Mouse (Mus musculus) limb, embryonic 12.5 days (tissue): ENCODE results near the gene Ikbkg. TPM values are rescaled to one million over a fixed set of nuclear protein-coding genes. Genes with fewer than 3 reads are reported as not detected.
"Not testable (repeated sequence)": the region's sequence is repeated elsewhere in the genome, so short reads cannot be mapped to it uniquely, and the experiment has no call there.

Experiments
- ATAC-seq: fragments of 200-750 bp; cut with Nextera tagmentation; 2 replicates; pipeline ENCODE4 v1.8.0; 2017; ENCODE audit warnings: low read depth, moderate TSS enrichment; ENCODE audit not compliant: insufficient number of reproducible peaks, insufficient read depth, low FRiP score, low TSS enrichment
- H3K27ac ChIP-seq: fragments of 300-500 bp; sonication (generic); 2 replicates; pipeline ENCODE4 v1.5.1; 2016; ENCODE audit warnings: mild to moderate bottlenecking, moderate library complexity
- H3K27me3 ChIP-seq: fragments of 300-500 bp; sonication (generic); 2 replicates; pipeline ENCODE4 v1.6.1; 2016; ENCODE audit warnings: mild to moderate bottlenecking, moderate library complexity
- H3K36me3 ChIP-seq: fragments of 300-500 bp; sonication (generic); 2 replicates; pipeline ENCODE4 v1.6.1; 2016; ENCODE audit warnings: mild to moderate bottlenecking, moderate library complexity
- H3K4me1 ChIP-seq: fragments of 300-500 bp; sonication (generic); replicated peaks from 2 replicates; pipeline ENCODE4 v1.6.1; 2016
- H3K4me2 ChIP-seq: fragments of 300-500 bp; sonication (generic); 2 replicates; pipeline ENCODE4 v1.6.1; 2016; ENCODE audit warnings: mild to moderate bottlenecking, moderate library complexity
- H3K4me3 ChIP-seq: fragments of 300-500 bp; sonication (generic); replicated peaks from 2 replicates; pipeline ENCODE4 v1.5.1; 2016; ENCODE audit warnings: mild to moderate bottlenecking
- H3K9ac ChIP-seq: fragments of 300-500 bp; sonication (generic); replicated peaks from 2 replicates; pipeline ENCODE4 v1.6.1; 2016; ENCODE audit warnings: mild to moderate bottlenecking, moderate library complexity
- H3K9me3 ChIP-seq: fragments of 300-500 bp; sonication (generic); 2 replicates; pipeline ENCODE4 v1.6.1; 2016; ENCODE audit warnings: mild to moderate bottlenecking, moderate library complexity
- WGBS: fragments of 180-500 bp; shearing (Covaris S2); methylation state at CpG from one replicate; pipeline ENCODE4 v1.1.7; 2016; 5-methylcytosine and 5-hydroxymethylcytosine counted together
- polyA plus RNA-seq: library from polyadenylated mRNA; unstranded; fragments of >200 nt; fragmentation: Nextera tagmentation; extraction: Ambion mirVana; gene quantifications from 2 replicates; pipeline ENCODE4 v1.2.1, GENCODE M21; 2016

Ikbkg gene
- polyA plus RNA-seq, result 22.1 and 22.3 TPM in 2 replicates

GRCm38 (mm10) chrX:74392535-74393443 is at the start of gene Ikbkg, which contains the start of gene Fam3a:
Gene Ikbkg (plus strand): TSS chrX:74393290.
Gene Fam3a (minus strand): TSS chrX:74393272.
- no peaks in the 10 kb centered on the region for H3K9me3 ChIP-seq
- H3K4me1 ChIP-seq, result 0 out of 2 replicates have a peak, but pooled peaks cover 2% of the 10 kb centered on the region
- ATAC-seq, result peak; percentile 100
- H3K36me3 ChIP-seq, result no peaks in the 10 kb centered on the region
- H3K4me2 ChIP-seq, result peak within 1 kb of the TSS; percentile 60
- peak within 1 kb of the TSS; percentile 86 for H3K27ac ChIP-seq
- H3K4me3 ChIP-seq, result peak within 1 kb of the TSS; percentile 51
- H3K9ac ChIP-seq, result peak within 1 kb of the TSS; percentile 78
- no peaks in the 10 kb centered on the region for H3K27me3 ChIP-seq
- 15% methylated on average over 30 of the region's 30 CpGs for WGBS

GRCm38 (mm10) chrX:74352645-74353466 is 40.2 kb upstream of the Ikbkg start:
- peak overlapping the region; percentile 57 for H3K4me2 ChIP-seq
- ATAC-seq, result no peak; the same call in 1 of the 2 replicates
- H3K4me3 ChIP-seq, result peak overlapping the region; percentile 49
- peak overlapping the region; percentile 66 for H3K9ac ChIP-seq
- no peaks in the 10 kb centered on the region for H3K27me3 ChIP-seq
- H3K27ac ChIP-seq, result peak overlapping the region; percentile 56; the same call in 1 of the 2 replicates
- no peaks in the 10 kb centered on the region for H3K4me1 ChIP-seq
- H3K9me3 ChIP-seq, result no peaks in the 10 kb centered on the region
- 25% methylated on average over 13 of the region's 13 CpGs for WGBS
- H3K36me3 ChIP-seq, result no peaks in the 10 kb centered on the region

GRCm38 (mm10) chrX:74353467-74353770 is 39.7 kb upstream of the Ikbkg start, which contains the start of gene Lage3:
Gene Lage3 (minus strand): TSS chrX:74353618.
- Histone ChIP-seq H3K4me1 (no peaks in the 10 kb centered on the region), H3K9ac (peak within 1 kb of the TSS; percentile 66), H3K27ac (peak within 1 kb of the TSS; percentile 56; the same call in 1 of the 2 replicates), H3K4me3 (peak within 1 kb of the TSS; percentile 49), H3K9me3 (no peaks in the 10 kb centered on the region), H3K27me3 (no peaks in the 10 kb centered on the region), H3K36me3 (no peaks in the 10 kb centered on the region), H3K4me2 (peak within 1 kb of the TSS; percentile 57)
- 10% methylated on average over 15 of the region's 22 CpGs for WGBS
- peak; percentile 31; the same call in 1 of the 2 replicates for ATAC-seq

- H3K27me3 ChIP-seq, H3K9me3 ChIP-seq, ATAC-seq, H3K36me3 ChIP-seq, H3K4me3 ChIP-seq, H3K9ac ChIP-seq, H3K4me1 ChIP-seq, H3K4me2 ChIP-seq, H3K27ac ChIP-seq: not testable (repeated sequence)
- 83% methylated on average over 3 of the region's 3 CpGs for WGBS
These were observed 36.0 kb upstream of the Ikbkg start for GRCm38 (mm10) chrX:74357069-74357468.

GRCm38 (mm10) chrX:74359171-74359570 is 33.9 kb upstream of the Ikbkg start:
- 34% methylated on average over 11 of the region's 11 CpGs for WGBS
- Histone ChIP-seq H3K36me3 (no peaks in the 10 kb centered on the region), H3K4me3 (no peak overlapping the region), H3K4me1 (no peaks in the 10 kb centered on the region), H3K27me3 (0 out of 2 replicates have a peak, but pooled peaks cover 3% of the 10 kb centered on the region), H3K9ac (no peak overlapping the region), H3K4me2 (no peak overlapping the region), H3K9me3 (no peaks in the 10 kb centered on the region), H3K27ac (no peak overlapping the region)
- no peak for ATAC-seq

GRCm38 (mm10) chrX:74367512-74367911 is 25.6 kb upstream of the Ikbkg start:
- H3K4me1 ChIP-seq, result peaks cover 5% of the 10 kb centered on the region; the same call in 1 of the 2 replicates
- peaks cover 13% of the 10 kb centered on the region; the same call in 1 of the 2 replicates for H3K36me3 ChIP-seq
- no peak for ATAC-seq
- H3K9ac ChIP-seq, result peak overlapping the region; percentile 73
- peak overlapping the region; percentile 59 for H3K4me3 ChIP-seq
- no peaks in the 10 kb centered on the region for H3K9me3 ChIP-seq
- H3K27me3 ChIP-seq, result no peaks in the 10 kb centered on the region
- 64% methylated on average over 10 of the region's 10 CpGs for WGBS
- H3K4me2 ChIP-seq, result peak overlapping the region; percentile 61
- no peak overlapping the region for H3K27ac ChIP-seq

GRCm38 (mm10) chrX:74368209-74368909 is 24.7 kb upstream of the Ikbkg start:
- H3K9ac ChIP-seq, result peak overlapping the region; percentile 73
- peak overlapping the region; percentile 61 for H3K4me2 ChIP-seq
- WGBS, result 14% methylated on average over 47 of the region's 49 CpGs
- H3K4me3 ChIP-seq, result peak overlapping the region; percentile 59
- H3K27me3 ChIP-seq, result no peaks in the 10 kb centered on the region
- H3K27ac ChIP-seq, result peak overlapping the region; percentile 74
- peaks cover 5% of the 10 kb centered on the region; the same call in 1 of the 2 replicates for H3K4me1 ChIP-seq
- H3K36me3 ChIP-seq, result peaks cover 13% of the 10 kb centered on the region; the same call in 1 of the 2 replicates
- ATAC-seq, result peak; percentile 73
- H3K9me3 ChIP-seq, result no peaks in the 10 kb centered on the region

- peak; percentile 89 for ATAC-seq
- Histone ChIP-seq H3K9ac (peak within 1 kb of the TSS; percentile 50), H3K4me2 (peak within 1 kb of the TSS; percentile 60), H3K4me3 (peak within 1 kb of the TSS; percentile 48), H3K27ac (no peak within 1 kb of the TSS), H3K4me1 (no peaks in the 10 kb centered on the region), H3K9me3 (no peaks in the 10 kb centered on the region), H3K27me3 (no peaks in the 10 kb centered on the region), H3K36me3 (peaks cover 9% of the 10 kb centered on the region; the same call in 1 of the 2 replicates)
- 29% methylated on average over 32 of the region's 32 CpGs for WGBS
These were observed 20.1 kb upstream of the Ikbkg start, which contains the start of the genes Ubl4a and Slc10a3 for GRCm38 (mm10) chrX:74372888-74373549. Gene Ubl4a (minus strand): TSS chrX:74373218. Gene Slc10a3 (minus strand): TSS chrX:74373349.

- WGBS, result 81% methylated on average over 2 of the region's 2 CpGs
These were observed 8.6 kb upstream of the Ikbkg start for GRCm38 (mm10) chrX:74384451-74384850.

GRCm38 (mm10) chrX:74388153-74388552 is 4.9 kb upstream of the Ikbkg start:
- H3K4me1 ChIP-seq, result no peaks in the 10 kb centered on the region
- H3K27ac ChIP-seq, result no peak overlapping the region
- H3K4me3 ChIP-seq, result no peak overlapping the region
- no peak for ATAC-seq
- no peak overlapping the region for H3K9ac ChIP-seq
- H3K27me3 ChIP-seq, result no peaks in the 10 kb centered on the region
- H3K4me2 ChIP-seq, result no peak overlapping the region
- H3K9me3 ChIP-seq, result no peaks in the 10 kb centered on the region
- H3K36me3 ChIP-seq, result peaks cover 28% of the 10 kb centered on the region; the same call in 1 of the 2 replicates

More at GRCm38 (mm10) chrX:74384451-74384850, 8.6 kb upstream of the Ikbkg start:
- Histone ChIP-seq H3K36me3 (peaks cover 28% of the 10 kb centered on the region; the same call in 1 of the 2 replicates), H3K4me3 (no peak overlapping the region), H3K27me3 (no peaks in the 10 kb centered on the region), H3K27ac (no peak overlapping the region), H3K9ac (no peak overlapping the region), H3K4me1 (no peaks in the 10 kb centered on the region), H3K4me2 (no peak overlapping the region), H3K9me3 (no peaks in the 10 kb centered on the region)
- ATAC-seq, result no peak
